Mouse (Mus musculus) ovary, postnatal 36 days (tissue): Measurements from ENCODE around the gene Slc18b1.
A peak's percentile ranks its signal among the peaks of the same experiment; 100 is the strongest.

ENCODE experiments used
- DNase-seq: peaks from one replicate; pipeline ENCODE4 v3.0.0; 2022; ENCODE audit warnings: low spot score, mixed read lengths

The Slc18b1 gene

GRCm38 (mm10) chr10:23806201-23806600, 9.4 kb downstream of the Slc18b1 start:
- DNase-seq: no peak

- DNase-seq: peak; percentile 30
Observed at GRCm38 (mm10) chr10:23811635-23812437, 15.1 kb downstream of the Slc18b1 start.

GRCm38 (mm10) chr10:23812438-23812759, 15.6 kb downstream of the Slc18b1 start:
- no peak for DNase-seq

GRCm38 (mm10) chr10:23812852-23813766, 16.3 kb downstream of the Slc18b1 start:
- DNase-seq: no peak

DNA sequence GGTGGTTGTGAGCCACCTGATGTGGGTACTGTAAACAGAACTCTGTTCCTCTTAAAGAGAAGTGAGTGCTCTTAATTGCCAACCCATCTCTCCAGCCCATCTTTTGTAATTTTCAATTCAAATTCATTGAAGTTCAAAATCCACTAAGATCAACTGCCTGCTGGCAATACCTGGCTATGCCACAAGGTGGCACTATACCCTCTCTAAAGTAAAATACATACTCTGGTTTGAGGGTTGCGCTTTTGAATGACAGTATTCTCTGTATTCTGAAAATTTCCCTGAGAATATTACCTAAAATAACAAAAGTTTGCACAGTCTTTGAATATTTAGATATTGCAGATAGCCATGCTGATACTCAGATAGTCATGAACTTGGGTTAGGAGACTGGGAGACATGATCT, 18.4 kb downstream of the Slc18b1 start:
- DNase-seq: peak; percentile 68

DNA sequence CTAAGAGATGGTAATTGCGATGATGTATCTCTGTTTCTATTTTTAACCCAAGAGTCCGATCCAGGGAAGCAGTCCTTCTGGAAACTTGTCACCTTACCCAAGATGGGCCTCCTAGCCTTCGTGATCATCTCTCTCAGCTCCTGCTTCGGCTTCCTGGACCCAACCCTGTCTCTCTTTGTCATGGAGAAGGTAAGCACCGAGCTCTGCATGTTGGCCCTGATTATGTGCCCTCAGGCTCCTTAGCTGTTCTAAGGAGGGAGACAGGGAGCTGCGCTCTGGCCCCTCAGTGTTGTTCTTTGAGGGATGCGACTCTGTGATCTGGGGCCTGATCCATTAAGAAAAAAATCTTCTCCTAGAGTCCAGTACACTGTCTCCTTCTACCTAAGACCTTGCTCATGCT, 19.5 kb downstream of the Slc18b1 start:
- DNase-seq: no peak

- no peak for DNase-seq
Observed at GRCm38 (mm10) chr10:23826516-23826915, 29.7 kb downstream of the Slc18b1 start.

- DNase-seq: no peak
Observed at GRCm38 (mm10) chr10:23836003-23836964, 39.5 kb downstream of the Slc18b1 start.

- no peak for DNase-seq
Observed at GRCm38 (mm10) chr10:23837115-23837514, 40.3 kb downstream of the Slc18b1 start.

GRCm38 (mm10) chr10:23838910-23839309, 42.1 kb downstream of the Slc18b1 start:
- no peak for DNase-seq

GRCm38 (mm10) chr10:23839368-23839767, 42.6 kb downstream of the Slc18b1 start:
- DNase-seq: no peak

GRCm38 (mm10) chr10:23840496-23840895, 43.7 kb downstream of the Slc18b1 start:
- no peak for DNase-seq

GRCm38 (mm10) chr10:23851228-23851912, 54.6 kb downstream of the Slc18b1 start, which contains the start of gene Vnn3:
Gene Vnn3 (plus strand): TSS chr10:23851462.
- DNase-seq: no peak

DNA sequence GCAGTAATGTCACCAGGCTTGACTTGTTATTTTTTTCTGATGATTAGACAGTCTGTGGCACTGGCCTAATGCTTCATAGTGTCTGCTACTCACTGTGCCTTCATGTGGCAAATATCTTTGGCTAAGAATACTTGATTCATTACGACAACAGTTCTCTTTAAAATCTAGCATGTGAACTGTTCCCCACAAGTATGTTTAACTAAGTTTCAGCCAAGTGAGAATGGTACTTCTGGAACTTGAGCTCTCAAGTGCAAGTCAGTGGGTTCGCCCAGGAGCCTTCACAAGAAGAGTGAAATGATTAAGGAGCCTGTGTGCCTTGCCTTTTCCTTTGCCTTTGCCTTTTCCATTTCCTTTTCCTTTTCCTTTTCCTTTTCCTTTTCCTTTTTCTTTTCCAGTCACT, 55.3 kb downstream of the Slc18b1 start:
- no peak for DNase-seq

DNA sequence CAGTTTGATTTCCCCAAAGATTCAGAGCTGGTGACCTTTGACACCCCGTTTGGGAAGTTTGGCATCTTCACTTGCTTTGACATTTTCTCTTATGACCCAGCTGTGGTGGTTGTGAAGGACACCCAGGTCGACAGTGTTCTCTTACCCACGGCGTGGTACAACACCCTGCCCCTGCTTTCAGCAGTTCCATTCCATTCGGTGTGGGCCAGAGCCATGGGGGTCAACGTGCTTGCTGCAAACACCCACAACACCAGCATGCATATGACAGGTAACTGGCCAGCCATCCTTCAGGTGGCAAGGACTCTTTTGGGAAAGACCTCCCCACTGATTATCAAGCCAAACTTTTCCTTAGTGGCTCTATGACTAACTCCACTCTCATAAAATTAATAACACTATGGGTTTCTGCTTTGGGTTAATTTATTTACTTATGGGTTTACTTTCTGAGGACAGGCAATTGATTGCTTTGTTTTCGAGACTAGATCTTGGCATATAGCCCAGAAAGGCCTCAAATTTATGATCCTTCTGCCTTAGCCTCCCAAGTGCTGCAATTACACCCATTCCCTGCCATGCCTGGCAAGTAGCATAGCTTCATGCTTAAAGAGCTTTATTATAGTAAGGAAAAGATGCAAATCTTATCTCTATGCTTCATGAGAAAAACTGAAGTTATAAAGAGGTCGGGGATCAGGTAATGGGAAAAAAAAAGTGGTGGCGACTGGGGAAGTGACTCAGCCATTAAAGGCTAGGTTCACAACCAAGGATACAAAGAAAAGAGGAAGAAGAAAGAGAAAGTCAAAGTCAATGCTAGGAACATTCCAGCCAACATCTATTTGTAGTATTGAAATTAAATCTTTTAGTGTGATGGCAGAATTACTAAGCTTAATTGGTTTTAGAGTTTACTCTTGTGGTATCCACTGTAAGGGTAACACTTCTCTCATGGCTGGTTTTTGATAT, 67.9 kb downstream of the Slc18b1 start:
- DNase-seq: no peak
